Mouse (Mus musculus): ENCODE measurements around the gene Zfp800.

Gene Zfp800

DNA sequence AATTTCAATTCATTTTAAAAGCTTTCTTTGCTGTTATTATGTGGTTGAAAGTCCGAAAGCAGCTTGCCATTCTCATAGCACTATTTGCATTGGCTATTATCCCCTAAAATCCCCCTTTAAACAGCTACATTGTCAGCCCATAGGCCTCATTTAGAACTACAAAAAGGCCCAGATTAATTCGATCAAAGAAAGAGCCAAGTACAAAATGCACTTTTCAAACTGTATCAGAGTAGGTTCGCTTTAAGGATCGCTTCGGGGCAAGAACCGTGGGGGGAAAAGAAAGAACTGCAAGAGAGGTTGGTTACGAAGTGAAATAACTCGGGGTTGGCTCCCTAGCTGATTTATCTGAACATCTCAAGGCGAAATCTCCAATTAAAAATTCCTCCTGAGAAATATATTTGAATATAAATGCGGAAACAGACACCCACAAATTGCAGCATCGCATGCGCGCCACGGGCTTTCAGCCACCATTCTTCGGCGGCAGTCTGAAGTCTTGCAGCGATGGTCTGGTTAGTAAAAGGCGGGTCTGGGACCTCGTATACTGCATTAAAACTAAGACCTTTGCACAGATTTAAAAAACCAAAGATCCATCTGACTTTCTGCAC is 850 bp downstream of the Zfp800 start:
- in situ Hi-C loops (cut with MboI; ENCODE audit: low sequenced_read_pairs): loop anchor here (25.0 kb wide), 1 partner anchor 735 kb away; no protein-coding TSS in a partner anchor

- in situ Hi-C loops (cut with MboI; ENCODE audit: low sequenced_read_pairs): loop anchor here (25.0 kb wide), 1 partner anchor 734 kb away; no protein-coding TSS in a partner anchor
Measured at GRCm38 (mm10) chr6:28396051-28396852, 1.6 kb downstream of the Zfp800 start.

DNA sequence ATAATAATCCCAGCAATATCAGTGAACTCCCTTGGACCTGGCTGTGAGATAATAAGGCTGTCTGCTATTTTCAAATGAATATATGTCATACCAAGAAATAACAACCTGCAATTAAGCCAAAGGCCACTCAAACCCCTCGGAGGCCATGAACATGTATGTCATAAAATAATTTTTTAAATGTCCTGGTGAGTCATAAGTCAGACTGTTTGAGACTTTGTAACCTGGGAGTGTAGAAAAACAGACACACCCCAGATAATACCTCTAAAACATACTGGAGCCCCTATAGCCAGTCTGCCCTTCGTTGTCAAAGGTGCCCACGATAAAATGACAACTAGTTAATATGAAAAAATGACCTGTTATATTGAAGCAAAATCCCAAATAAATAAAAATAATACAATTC is 8.8 kb downstream of the Zfp800 start:
- in situ Hi-C loops (cut with MboI; ENCODE audit: low sequenced_read_pairs): loop anchor here (25.0 kb wide), 1 partner anchor 727 kb away; no protein-coding TSS in a partner anchor

GRCm38 (mm10) chr6:28385169-28385568 is 12.6 kb downstream of the Zfp800 start:
- in situ Hi-C loops (cut with MboI; ENCODE audit: low sequenced_read_pairs): loop anchor here (25.0 kb wide), 1 partner anchor 723 kb away; no protein-coding TSS in a partner anchor

GRCm38 (mm10) chr6:28381983-28382382 is 15.8 kb downstream of the Zfp800 start:
- in situ Hi-C loops (cut with MboI; ENCODE audit: low sequenced_read_pairs): loop anchor here (25.0 kb wide), 1 partner anchor 720 kb away; no protein-coding TSS in a partner anchor

DNA sequence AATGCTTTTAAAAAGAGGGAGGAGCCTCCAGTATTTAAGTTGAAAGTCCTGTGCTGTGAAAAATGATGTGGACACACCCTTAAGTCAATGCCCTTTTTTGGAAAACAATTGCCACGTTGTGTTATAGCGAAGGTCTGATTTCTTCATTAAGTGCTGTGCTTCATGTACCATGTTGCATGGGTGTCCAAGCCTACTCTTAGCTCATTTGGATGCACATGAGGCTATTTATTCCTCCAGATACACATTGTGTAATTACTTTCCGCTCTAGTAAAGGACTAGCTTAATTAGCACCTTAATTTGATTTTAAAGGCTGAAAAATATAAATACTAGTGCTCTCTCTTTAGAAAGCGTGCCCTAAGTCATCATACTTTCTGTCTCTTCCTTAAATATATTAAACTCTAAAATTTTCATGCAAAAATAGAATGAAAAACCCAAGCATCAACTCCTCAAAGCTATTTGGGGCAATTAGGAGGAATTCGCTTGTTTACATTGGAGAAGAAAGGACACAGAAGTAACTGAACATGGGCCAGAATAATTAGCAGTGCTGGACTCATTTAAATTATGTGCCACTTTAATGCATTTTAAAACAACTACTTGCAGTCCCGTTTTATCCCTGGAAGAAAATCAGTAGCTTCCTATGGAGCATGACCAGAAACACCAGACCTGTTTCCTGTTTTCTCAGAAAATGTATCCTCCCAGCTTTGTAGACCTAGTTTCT is 27.7 kb downstream of the Zfp800 start:
- in situ Hi-C loops (cut with MboI; ENCODE audit: low sequenced_read_pairs): no loop called here

GRCm38 (mm10) chr6:28367575-28367974 is 30.2 kb downstream of the Zfp800 start:
- in situ Hi-C loops (cut with MboI; ENCODE audit: low sequenced_read_pairs): no loop called here

DNA sequence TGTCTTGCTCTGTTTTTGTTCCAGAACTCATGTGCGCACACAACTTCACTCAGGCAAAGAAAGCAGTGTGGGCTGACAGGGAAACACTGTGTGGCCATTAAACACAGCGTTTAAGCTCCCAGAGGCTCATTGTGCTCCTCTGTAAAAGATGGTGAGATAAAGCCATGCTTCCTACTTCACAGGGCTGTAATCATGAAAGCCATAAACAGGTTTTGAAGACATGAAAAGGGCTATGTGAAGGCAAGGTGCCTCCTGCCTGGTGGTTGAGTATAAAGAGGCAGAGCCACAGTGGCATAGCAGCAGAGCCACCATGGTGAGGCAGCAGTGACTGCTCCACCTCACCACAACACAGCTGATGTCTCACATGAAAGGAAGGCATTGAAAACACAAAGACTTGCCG is 46.7 kb downstream of the Zfp800 start:
- in situ Hi-C loops (cut with MboI; ENCODE audit: low sequenced_read_pairs): no loop called here

DNA sequence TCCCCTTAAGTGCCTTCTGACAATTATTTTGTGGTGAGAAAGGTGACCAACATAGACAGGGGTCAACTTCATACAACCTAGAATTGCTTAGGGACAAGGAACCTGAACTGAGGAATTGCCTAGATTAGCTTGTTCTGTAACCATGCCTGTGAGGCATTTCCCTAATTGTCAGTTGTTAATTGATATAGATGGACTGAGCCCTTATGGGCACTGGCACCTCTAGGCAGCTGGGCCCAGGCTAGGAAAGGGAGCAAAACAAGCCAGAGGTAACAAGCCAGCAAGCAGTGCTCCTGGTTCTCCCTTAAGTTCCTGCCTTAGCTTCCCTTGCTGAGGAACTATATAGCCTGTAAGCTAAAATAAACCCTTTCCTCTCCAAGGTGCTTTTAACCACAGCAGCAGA is 52.1 kb downstream of the Zfp800 start:
- in situ Hi-C loops (cut with MboI; ENCODE audit: low sequenced_read_pairs): no loop called here

- in situ Hi-C loops (cut with MboI; ENCODE audit: low sequenced_read_pairs): no loop called here
Measured at GRCm38 (mm10) chr6:28345181-28345580, 52.6 kb downstream of the Zfp800 start.

DNA sequence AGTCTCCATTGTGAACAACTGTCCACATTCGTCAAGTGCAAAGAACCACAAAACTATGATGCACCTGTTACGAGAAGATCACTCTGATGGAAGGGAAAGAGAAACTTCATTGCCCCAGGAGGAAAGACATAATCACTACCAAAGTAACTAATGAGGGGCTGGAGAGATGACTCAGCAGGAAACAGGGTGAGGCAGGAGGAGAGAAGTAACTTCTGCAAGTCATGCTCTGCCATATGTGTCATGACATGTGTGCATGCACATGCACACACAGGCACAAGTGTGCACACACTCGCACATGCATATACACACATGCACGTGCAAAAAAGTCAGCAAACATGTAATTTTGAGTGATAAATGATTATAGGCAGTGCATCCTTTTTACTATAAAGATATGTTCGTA is 54.9 kb downstream of the Zfp800 start:
- in situ Hi-C loops (cut with MboI; ENCODE audit: low sequenced_read_pairs): no loop called here

DNA sequence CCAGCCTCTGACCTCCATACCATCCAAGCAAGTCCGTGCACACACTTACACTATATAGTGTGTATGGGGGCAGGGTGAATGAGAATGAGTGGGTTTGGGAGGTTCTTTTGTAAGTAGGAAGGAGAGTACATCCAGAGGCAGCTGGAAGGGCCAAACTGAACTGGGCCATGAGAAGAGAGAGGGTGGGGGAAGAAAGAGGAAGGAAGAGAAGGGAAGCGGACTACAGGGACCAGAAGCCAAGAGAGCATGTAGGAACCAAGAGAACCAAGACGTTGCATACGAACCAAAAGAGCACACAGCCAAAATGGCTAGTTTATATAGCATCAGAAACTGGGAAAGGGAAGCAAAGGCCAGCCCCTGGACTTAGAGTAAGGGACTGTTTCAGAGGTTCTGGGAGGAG is 56.6 kb downstream of the Zfp800 start:
- in situ Hi-C loops (cut with MboI; ENCODE audit: low sequenced_read_pairs): no loop called here

DNA sequence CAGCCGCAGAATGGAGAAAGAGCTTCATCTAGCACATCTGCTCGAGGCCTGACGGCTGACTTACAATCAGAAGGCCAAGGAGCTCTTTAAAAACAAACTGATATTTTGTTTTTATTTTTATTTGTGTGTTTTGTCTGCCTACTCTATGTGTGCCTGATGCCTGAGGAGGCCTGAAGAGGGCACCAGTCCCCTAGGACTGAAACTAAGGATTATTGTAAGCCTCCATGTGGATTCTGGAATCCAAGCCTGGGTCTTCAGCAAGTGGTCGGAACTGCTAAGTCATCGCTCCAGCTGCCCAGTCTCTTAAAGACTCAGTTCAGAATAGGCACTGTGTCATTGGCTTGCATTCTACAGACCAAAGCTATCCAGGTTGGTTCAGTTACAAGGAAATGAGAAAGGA is 58.4 kb downstream of the Zfp800 start:
- in situ Hi-C loops (cut with MboI; ENCODE audit: low sequenced_read_pairs): no loop called here

- in situ Hi-C loops (cut with MboI; ENCODE audit: low sequenced_read_pairs): no loop called here
Measured at GRCm38 (mm10) chr6:28333696-28334095, 64.1 kb downstream of the Zfp800 start.

DNA sequence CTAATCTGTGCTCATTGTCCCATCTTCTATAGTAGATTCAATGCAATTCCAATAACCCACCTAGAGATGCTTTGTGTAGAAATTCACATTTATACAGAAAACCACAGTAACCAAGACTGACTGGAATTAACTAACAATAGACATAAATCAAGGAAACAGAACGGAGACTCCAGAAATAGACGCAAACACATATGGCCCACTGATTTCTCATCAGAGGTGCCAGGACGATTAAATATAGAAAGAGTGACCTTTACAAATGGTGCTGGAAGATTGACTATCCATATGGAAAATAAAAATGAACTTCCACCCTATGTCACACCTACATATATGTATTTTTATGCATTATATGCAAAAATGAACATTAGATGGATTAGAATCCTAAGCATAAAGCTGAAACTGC is 65.3 kb downstream of the Zfp800 start:
- in situ Hi-C loops (cut with MboI; ENCODE audit: low sequenced_read_pairs): no loop called here

DNA sequence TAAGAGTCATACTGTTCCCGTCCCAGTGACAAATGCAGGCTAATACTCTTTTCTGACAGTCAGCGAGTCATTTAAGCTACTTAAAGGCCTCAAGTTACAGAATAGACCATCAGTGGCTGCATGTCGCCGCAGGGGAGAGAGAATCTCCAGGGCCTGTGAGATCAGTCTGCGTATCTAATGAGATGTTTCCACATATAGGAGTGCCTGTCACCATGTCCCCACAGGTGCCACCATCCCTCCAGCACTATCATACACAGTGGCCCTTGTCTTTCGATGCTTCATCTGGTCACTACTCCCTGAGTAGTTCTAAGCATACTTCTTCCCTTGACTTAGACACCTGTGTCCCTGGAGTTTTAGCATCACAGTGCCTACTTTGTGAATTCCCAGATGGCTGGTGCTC is 68.0 kb downstream of the Zfp800 start:
- in situ Hi-C loops (cut with MboI; ENCODE audit: low sequenced_read_pairs): no loop called here

DNA sequence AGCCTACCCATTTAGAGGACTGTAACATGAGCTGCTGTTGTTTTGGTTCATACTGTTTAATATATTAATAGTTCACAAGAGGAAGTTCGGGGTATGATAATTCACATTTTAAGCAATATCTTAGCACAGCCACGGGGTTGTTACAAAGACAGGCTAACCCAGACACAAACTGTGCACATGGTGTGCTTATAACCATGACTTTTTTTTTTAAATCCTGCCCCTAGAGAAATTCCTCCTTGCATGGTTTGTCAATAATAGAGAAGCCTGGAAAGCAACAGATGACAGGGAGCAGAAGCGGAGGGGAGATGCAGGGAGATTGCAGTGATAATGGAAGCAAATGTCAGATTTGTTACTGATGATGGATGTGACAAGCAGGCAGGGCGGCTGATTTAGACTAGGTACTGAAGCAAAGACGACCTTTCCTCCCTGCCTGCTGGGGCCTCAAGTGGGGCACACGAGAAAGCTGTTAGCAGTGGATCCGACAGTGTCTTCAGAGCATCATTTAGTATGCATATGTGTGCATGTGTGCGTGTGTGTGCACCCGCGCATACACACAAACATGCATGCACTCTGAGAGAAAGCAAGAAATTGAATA is 68.7 kb downstream of the Zfp800 start:
- in situ Hi-C loops (cut with MboI; ENCODE audit: low sequenced_read_pairs): no loop called here

GRCm38 (mm10) chr6:28326720-28327119 is 71.1 kb downstream of the Zfp800 start:
- in situ Hi-C loops (cut with MboI; ENCODE audit: low sequenced_read_pairs): no loop called here

- in situ Hi-C loops (cut with MboI; ENCODE audit: low sequenced_read_pairs): no loop called here
Measured at GRCm38 (mm10) chr6:28322399-28322798, 75.4 kb downstream of the Zfp800 start.

- in situ Hi-C loops (cut with MboI; ENCODE audit: low sequenced_read_pairs): no loop called here
Measured at GRCm38 (mm10) chr6:28319648-28320270, 78.0 kb downstream of the Zfp800 start.
